Mouse (Mus musculus): ENCODE data around the gene Ppan. TPM values are rescaled to one million over a fixed set of nuclear protein-coding genes. Genes with fewer than 3 reads are reported as not detected.

The Ppan gene
- 43.5 and 44.3 TPM in 2 replicates for polyA plus RNA-seq (2016; fragmentation: Nextera tagmentation; extraction: Ambion mirVana)

DNA sequence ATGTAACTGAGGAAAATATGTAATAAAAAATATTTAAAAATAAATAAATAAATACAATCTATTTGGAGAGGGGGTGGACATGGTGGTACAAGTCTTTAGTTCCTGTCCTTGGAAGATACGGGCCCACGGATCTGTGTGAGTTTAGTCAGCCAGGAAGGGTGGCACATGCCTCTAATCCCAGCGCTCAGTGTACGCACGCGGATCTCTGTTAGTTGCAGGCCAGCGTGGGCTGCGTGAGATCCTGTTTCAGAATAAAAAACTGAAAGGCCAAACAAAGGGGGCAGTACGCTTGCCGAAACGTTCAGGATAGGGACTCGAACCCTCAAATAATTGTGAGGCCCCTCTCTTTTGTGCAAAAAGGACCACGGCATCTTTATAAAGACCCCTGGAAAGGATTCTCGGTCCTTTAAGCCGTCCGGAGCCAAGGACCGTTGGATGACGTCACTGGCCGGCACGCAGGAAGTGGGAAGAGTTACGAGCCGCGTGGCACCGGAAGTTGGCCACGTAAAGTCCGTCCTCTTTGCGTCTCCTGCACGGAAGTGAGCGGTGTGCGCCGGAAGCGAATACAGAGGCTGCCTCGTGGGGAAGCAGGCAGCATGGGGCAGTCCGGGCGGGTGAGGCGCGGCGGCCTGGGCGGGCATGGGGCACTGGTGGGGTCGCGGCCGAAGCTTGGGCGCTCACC is at the start of gene Ppan:
TSS of gene Ppan (plus strand) at position 472 of the 682 bp plus-strand sequence.
- peak within 1 kb of the TSS; percentile 74 for H3K4me2 ChIP-seq
- H3K27ac ChIP-seq (ENCODE audit: poor library complexity, severe bottlenecking): peak within 1 kb of the TSS; percentile 84
- peak within 1 kb of the TSS; percentile 88 for H3K9ac ChIP-seq
- H3K4me3 ChIP-seq: peak within 1 kb of the TSS; percentile 87
- peaks cover 8% of the 10 kb centered on the region for H3K4me1 ChIP-seq (replicated peaks)
- peaks cover 37% of the 10 kb centered on the region for H3K36me3 ChIP-seq
- WGBS: under 1% methylated on average over 43 of the region's 43 CpGs
- peak; percentile 95 for ATAC-seq (ENCODE audit: insufficient number of reproducible peaks, low FRiP score)
- no peaks in the 10 kb centered on the region for H3K27me3 ChIP-seq (replicated peaks)
- 0 out of 2 replicates have a peak, but pooled peaks cover 6% of the 10 kb centered on the region for H3K9me3 ChIP-seq (replicated peaks)

DNA sequence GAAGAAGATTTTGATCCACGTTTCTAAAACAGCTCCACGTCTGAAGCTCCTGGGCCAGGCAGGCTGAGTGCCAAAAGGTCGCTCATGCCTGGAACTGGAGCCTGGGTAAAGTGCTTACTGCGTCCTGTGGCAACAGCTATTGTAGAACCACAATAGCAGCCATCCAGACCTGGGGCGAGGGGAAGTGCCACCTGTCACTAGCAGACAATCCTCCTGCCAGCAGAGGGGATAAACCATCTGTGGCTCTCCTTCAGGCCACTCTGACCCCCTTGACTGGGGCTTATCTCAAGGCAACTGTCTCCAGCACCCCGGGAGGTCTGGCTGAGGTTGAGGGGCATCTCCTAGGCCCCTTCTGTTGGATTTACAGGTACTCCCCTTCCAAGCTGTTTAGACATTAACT is 49.0 kb upstream of the Ppan start:
- H3K9me3 ChIP-seq (replicated peaks): no peaks in the 10 kb centered on the region
- WGBS: 49% methylated on average over 6 of the region's 6 CpGs
- no peak overlapping the region for H3K27ac ChIP-seq (ENCODE audit: poor library complexity, severe bottlenecking)
- H3K27me3 ChIP-seq (replicated peaks): peaks cover 8% of the 10 kb centered on the region; the same call in 1 of the 2 replicates
- H3K36me3 ChIP-seq: no peaks in the 10 kb centered on the region
- ATAC-seq (ENCODE audit: insufficient number of reproducible peaks, low FRiP score): no peak
- H3K4me2 ChIP-seq: no peak overlapping the region
- no peak overlapping the region for H3K4me3 ChIP-seq
- no peak overlapping the region for H3K9ac ChIP-seq
- H3K4me1 ChIP-seq (replicated peaks): no peaks in the 10 kb centered on the region

DNA sequence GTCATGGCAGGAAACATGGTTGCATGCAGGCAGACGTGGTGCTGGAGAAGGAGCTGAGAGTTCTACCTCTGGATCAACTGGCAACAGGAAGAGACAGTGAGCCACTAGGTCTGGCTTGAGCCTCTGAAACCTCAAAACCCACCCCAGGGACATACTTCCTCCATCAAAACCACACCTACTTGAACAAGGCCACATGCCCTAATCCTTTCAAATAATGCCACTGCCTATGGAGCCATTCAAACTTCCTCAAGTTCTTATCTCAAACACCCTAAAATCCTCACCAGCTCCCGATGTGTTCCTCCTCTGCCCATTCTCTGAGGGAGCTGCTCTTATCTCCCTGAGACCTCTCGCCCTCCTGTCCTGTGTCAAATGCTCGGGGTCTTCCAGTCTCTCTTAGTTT is 45.8 kb upstream of the Ppan start:
- peaks cover 21% of the 10 kb centered on the region for H3K27me3 ChIP-seq (replicated peaks)
- H3K36me3 ChIP-seq: no peaks in the 10 kb centered on the region
- 42% methylated on average over 4 of the region's 4 CpGs for WGBS
- H3K9ac ChIP-seq: no peak overlapping the region
- no peaks in the 10 kb centered on the region for H3K4me1 ChIP-seq (replicated peaks)
- no peaks in the 10 kb centered on the region for H3K9me3 ChIP-seq (replicated peaks)
- no peak overlapping the region for H3K27ac ChIP-seq (ENCODE audit: poor library complexity, severe bottlenecking)
- H3K4me3 ChIP-seq: no peak overlapping the region
- no peak for ATAC-seq (ENCODE audit: insufficient number of reproducible peaks, low FRiP score)
- H3K4me2 ChIP-seq: no peak overlapping the region

DNA sequence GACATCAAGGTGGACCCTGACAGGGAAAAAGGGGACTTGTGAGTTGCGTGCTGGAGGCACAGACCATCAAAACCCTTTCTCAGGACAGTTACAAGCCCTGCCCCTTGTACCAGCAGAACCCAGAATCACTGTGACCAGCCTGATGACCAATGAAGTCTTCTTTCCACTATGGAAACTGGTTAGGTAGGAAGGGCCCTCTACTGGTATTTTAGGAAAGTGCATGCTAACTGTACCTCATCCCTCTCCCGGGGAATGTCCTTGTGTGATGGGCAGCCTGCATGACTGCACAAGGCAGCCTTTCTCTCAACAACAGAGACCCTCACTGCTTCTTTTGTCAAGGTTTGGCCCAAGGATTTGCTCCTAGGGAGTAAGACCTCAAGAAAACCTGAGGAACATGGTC is 45.3 kb upstream of the Ppan start:
- no peak overlapping the region for H3K4me3 ChIP-seq
- H3K4me2 ChIP-seq: no peak overlapping the region
- peaks cover 21% of the 10 kb centered on the region for H3K27me3 ChIP-seq (replicated peaks)
- no peaks in the 10 kb centered on the region for H3K9me3 ChIP-seq (replicated peaks)
- no peak overlapping the region for H3K9ac ChIP-seq
- 23% methylated on average over 2 of the region's 2 CpGs for WGBS
- no peak overlapping the region for H3K27ac ChIP-seq (ENCODE audit: poor library complexity, severe bottlenecking)
- no peaks in the 10 kb centered on the region for H3K36me3 ChIP-seq
- no peaks in the 10 kb centered on the region for H3K4me1 ChIP-seq (replicated peaks)
- ATAC-seq (ENCODE audit: insufficient number of reproducible peaks, low FRiP score): no peak

DNA sequence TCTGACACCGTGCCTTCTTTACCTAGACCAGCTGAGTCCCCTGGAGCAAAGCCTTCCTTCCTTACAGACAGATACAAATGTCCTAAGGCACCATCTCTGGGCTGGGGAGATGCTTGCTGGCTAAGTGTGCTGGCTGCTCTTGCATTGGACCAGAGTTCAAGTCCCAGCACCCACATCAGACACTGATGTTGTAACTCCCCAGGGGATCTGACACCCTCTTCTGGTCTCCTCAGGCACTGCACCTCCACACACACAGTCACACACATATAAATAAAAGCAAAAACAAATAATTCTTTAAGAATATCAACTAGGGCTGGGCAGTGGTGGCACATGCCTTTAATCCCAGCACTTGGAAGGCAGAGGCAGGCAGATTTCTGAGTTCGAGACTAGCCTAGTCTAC is 37.8 kb upstream of the Ppan start:
- no peaks in the 10 kb centered on the region for H3K9me3 ChIP-seq (replicated peaks)
- no peak overlapping the region for H3K27ac ChIP-seq (ENCODE audit: poor library complexity, severe bottlenecking)
- no peak for ATAC-seq (ENCODE audit: insufficient number of reproducible peaks, low FRiP score)
- WGBS: 79% methylated on average over 2 of the region's 2 CpGs
- H3K9ac ChIP-seq: no peak overlapping the region
- peaks cover 16% of the 10 kb centered on the region for H3K27me3 ChIP-seq (replicated peaks)
- no peak overlapping the region for H3K4me3 ChIP-seq
- H3K36me3 ChIP-seq: no peaks in the 10 kb centered on the region
- no peaks in the 10 kb centered on the region for H3K4me1 ChIP-seq (replicated peaks)
- H3K4me2 ChIP-seq: no peak overlapping the region

DNA sequence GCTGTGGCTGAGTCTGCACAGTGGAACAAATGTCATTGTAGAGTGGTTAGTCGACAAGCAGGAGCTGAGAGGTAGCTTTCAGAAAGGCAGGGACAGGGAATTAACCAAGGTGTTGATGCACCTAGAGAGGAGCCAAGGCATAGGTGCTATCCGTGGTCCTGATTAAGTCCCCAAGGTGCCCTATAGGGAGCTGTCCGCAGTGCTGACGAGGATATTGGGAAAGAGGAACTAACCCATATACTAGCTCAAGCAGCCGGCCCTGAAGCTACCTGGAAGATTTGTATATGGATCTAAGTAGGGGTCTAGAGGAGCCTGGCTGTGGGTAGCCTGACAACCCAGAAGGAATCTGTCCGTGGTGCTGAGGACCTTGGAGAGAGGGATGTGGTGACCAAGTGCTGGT is 30.8 kb upstream of the Ppan start:
- Histone ChIP-seq H3K27ac (ENCODE audit: poor library complexity, severe bottlenecking) (no peak overlapping the region), H3K4me1 (replicated peaks) (no peaks in the 10 kb centered on the region), H3K27me3 (replicated peaks) (no peaks in the 10 kb centered on the region), H3K4me2 (no peak overlapping the region), H3K9me3 (replicated peaks) (no peaks in the 10 kb centered on the region), H3K9ac (no peak overlapping the region), H3K36me3 (no peaks in the 10 kb centered on the region), H3K4me3 (no peak overlapping the region)
- WGBS: 8% methylated on average over 6 of the region's 6 CpGs
- no peak for ATAC-seq (ENCODE audit: insufficient number of reproducible peaks, low FRiP score)

DNA sequence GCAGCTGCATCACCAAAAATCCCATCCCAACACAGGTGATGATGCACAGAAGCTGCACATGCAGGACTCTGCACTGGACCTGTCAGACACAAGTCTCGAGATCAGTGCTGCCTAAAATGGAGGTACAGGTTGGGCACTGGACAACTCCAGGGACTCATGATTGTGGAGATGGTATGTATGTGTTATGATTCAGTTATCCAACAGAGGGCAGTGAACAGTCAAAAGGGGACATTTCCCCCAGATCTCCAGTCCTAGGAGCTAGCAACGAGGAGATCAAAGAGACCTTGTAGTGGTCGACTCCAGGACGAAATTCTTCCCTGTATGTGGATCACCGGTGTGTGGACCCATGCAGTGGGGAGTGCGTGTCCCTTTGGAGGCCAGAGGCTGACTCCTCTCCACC is 28.0 kb upstream of the Ppan start:
- Histone ChIP-seq H3K4me3 (no peak overlapping the region), H3K9me3 (replicated peaks) (no peaks in the 10 kb centered on the region), H3K27ac (ENCODE audit: poor library complexity, severe bottlenecking) (no peak overlapping the region), H3K4me2 (no peak overlapping the region), H3K36me3 (no peaks in the 10 kb centered on the region), H3K27me3 (replicated peaks) (no peaks in the 10 kb centered on the region), H3K4me1 (replicated peaks) (no peaks in the 10 kb centered on the region), H3K9ac (no peak overlapping the region)
- 37% methylated on average over 6 of the region's 6 CpGs for WGBS
- ATAC-seq (ENCODE audit: insufficient number of reproducible peaks, low FRiP score): no peak

DNA sequence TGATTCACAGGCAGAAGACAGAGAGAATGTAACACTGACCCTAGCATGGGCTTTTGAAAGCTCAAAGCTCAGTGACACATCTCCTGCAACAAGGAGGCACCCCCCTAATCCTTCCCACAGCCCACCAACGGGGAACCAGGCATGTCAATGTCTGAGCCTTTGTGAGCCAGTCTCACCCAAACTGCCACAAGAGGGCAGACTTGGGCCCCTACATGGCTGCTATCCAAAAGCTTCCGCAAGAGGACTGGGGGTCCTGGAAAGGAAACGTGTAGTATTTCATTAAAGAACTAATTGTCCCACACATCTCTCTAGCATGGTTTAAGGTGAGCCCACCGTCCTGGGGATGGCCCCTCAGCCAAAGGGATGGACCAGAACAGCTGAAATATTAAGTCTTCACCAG is 26.2 kb upstream of the Ppan start:
- no peak for ATAC-seq (ENCODE audit: insufficient number of reproducible peaks, low FRiP score)
- Histone ChIP-seq H3K27me3 (replicated peaks) (0 out of 2 replicates have a peak, but pooled peaks cover 11% of the 10 kb centered on the region), H3K4me3 (no peak overlapping the region), H3K36me3 (no peaks in the 10 kb centered on the region), H3K9ac (no peak overlapping the region), H3K4me1 (replicated peaks) (no peaks in the 10 kb centered on the region), H3K4me2 (no peak overlapping the region), H3K27ac (ENCODE audit: poor library complexity, severe bottlenecking) (no peak overlapping the region), H3K9me3 (replicated peaks) (no peaks in the 10 kb centered on the region)
- 9% methylated on average over 4 of the region's 4 CpGs for WGBS

DNA sequence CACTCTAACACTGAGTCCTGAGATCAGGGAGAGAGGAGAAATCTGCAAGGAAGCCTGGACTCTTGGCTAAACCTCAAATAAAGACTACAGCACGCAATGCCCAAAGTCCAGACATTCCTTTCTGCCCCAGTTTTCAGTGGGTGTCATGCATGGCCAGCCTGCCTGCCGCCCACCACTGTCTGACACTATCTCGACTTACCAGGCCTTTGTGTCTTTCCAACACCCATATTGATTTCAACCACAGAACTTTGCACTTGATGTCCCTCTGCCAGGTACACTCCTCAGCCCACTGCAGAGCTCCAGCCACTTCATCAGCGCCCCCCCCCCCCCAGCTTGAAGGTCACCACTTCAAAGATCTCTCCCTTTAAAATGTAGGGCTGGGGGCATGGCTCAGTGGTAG is 25.8 kb upstream of the Ppan start:
- H3K9me3 ChIP-seq (replicated peaks): no peaks in the 10 kb centered on the region
- no peak for ATAC-seq (ENCODE audit: insufficient number of reproducible peaks, low FRiP score)
- WGBS: 50% methylated on average over 4 of the region's 4 CpGs
- peaks cover 15% of the 10 kb centered on the region for H3K27me3 ChIP-seq (replicated peaks)
- no peak overlapping the region for H3K4me2 ChIP-seq
- no peaks in the 10 kb centered on the region for H3K4me1 ChIP-seq (replicated peaks)
- no peak overlapping the region for H3K4me3 ChIP-seq
- H3K27ac ChIP-seq (ENCODE audit: poor library complexity, severe bottlenecking): no peak overlapping the region
- no peaks in the 10 kb centered on the region for H3K36me3 ChIP-seq
- H3K9ac ChIP-seq: no peak overlapping the region

DNA sequence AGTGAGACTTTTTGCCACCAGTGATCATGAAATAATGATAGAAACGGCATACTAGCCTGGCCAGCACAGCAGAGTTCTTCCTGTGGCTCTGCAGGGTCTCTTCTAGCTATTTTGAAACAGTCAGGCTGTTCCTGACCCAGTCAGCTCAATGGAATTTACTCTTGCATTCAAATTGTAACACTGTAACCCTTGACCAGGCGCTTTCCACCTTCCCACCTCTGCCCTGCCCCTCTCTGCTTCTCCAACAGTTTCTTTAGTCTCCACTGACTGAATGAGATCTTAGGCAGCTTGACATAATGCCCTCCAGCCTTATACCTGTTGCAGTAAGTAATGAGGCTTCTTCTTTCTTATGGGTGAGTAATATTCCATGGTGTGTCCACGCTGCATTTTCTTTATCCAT is 21.1 kb upstream of the Ppan start:
- peaks cover 55% of the 10 kb centered on the region for H3K27me3 ChIP-seq (replicated peaks)
- no peak for ATAC-seq (ENCODE audit: insufficient number of reproducible peaks, low FRiP score)
- 0 out of 2 replicates have a peak, but pooled peaks cover 2% of the 10 kb centered on the region for H3K36me3 ChIP-seq
- no peaks in the 10 kb centered on the region for H3K9me3 ChIP-seq (replicated peaks)
- 54% methylated on average over 3 of the region's 3 CpGs for WGBS
- H3K9ac ChIP-seq: no peak overlapping the region
- H3K4me1 ChIP-seq (replicated peaks): peaks cover 10% of the 10 kb centered on the region
- H3K4me2 ChIP-seq: no peak overlapping the region
- H3K4me3 ChIP-seq: no peak overlapping the region
- no peak overlapping the region for H3K27ac ChIP-seq (ENCODE audit: poor library complexity, severe bottlenecking)

DNA sequence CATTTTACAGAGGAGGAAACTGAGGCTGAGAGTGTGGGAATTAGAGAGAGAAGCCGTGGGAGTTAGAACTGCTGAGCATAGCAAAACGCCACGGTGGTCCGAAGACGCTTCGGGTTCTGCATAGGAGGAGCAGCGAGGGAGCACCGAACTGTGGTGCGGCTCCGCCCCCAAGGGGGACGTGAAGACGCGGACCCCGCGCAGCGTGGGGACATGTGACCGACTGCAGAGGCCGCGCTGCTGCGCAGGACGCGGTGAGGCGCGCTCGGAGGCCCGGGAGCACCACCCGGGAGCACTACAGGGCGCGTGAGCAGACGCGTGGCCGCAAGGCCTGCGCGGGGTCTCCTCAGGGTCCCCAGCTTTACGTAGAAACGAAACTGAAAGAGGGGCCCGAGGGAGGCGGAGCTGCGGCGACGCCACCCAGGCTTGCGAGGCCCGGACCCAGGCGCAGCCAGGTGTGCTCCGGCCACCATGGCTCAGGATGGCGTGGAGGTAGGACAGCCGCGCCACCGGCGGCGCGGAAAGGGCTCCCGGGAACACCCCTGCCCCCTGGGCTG is 19.4 kb upstream of the Ppan start, which contains the start of gene A230050P20Rik:
TSS of gene A230050P20Rik (plus strand) at position 195 of the 554 bp plus-strand sequence.
- peaks cover 57% of the 10 kb centered on the region for H3K27me3 ChIP-seq (replicated peaks)
- peaks cover 10% of the 10 kb centered on the region for H3K4me1 ChIP-seq (replicated peaks)
- peak within 1 kb of the TSS; percentile 43 for H3K9ac ChIP-seq
- 7% methylated on average over 53 of the region's 53 CpGs for WGBS
- peak within 1 kb of the TSS; percentile 69 for H3K4me2 ChIP-seq
- no peak within 1 kb of the TSS for H3K27ac ChIP-seq (ENCODE audit: poor library complexity, severe bottlenecking)
- no peaks in the 10 kb centered on the region for H3K9me3 ChIP-seq (replicated peaks)
- H3K4me3 ChIP-seq: peak within 1 kb of the TSS; percentile 55
- 0 out of 2 replicates have a peak, but pooled peaks cover 2% of the 10 kb centered on the region for H3K36me3 ChIP-seq
- ATAC-seq (ENCODE audit: insufficient number of reproducible peaks, low FRiP score): peak; percentile 49
